Mouse (Mus musculus): Measurements from ENCODE around the gene Sbds.

The Sbds gene

GRCm38 (mm10) chr5:130256678-130257271 lies 1.4 kb upstream of the Sbds start:
- peak; percentile 97 for DNase-seq (ENCODE audit: low spot score)

- peak; percentile 24 for DNase-seq (ENCODE audit: low spot score)
Observed at GRCm38 (mm10) chr5:130255799-130256525, 632 bp upstream of the Sbds start.

- DNase-seq (ENCODE audit: low spot score): peak; percentile 54
Observed at GRCm38 (mm10) chr5:130254164-130255016, 940 bp downstream of the Sbds start.

GRCm38 (mm10) chr5:130247823-130248222 lies 7.5 kb downstream of the Sbds start:
- no peak for DNase-seq (ENCODE audit: low spot score)

- no peak for DNase-seq (ENCODE audit: low spot score)
Observed at GRCm38 (mm10) chr5:130241426-130241825, 13.9 kb downstream of the Sbds start.

- DNase-seq (ENCODE audit: low spot score): no peak
Observed at GRCm38 (mm10) chr5:130239856-130240255, 15.5 kb downstream of the Sbds start.

- DNase-seq (ENCODE audit: low spot score): no peak
Observed at GRCm38 (mm10) chr5:130239236-130239635, 16.1 kb downstream of the Sbds start.

GRCm38 (mm10) chr5:130236302-130236701 lies 19.0 kb downstream of the Sbds start:
- no peak for DNase-seq (ENCODE audit: low spot score)

- DNase-seq (ENCODE audit: low spot score): no peak
Observed at GRCm38 (mm10) chr5:130228120-130228519, 27.2 kb downstream of the Sbds start.

GRCm38 (mm10) chr5:130226790-130227189 lies 28.5 kb downstream of the Sbds start:
- DNase-seq (ENCODE audit: low spot score): no peak

GRCm38 (mm10) chr5:130222146-130223004 lies 33.0 kb downstream of the Sbds start:
- peak; percentile 91 for DNase-seq (ENCODE audit: low spot score)

GRCm38 (mm10) chr5:130221760-130222145 lies 33.6 kb downstream of the Sbds start:
- no peak for DNase-seq (ENCODE audit: low spot score)

GRCm38 (mm10) chr5:130221316-130221715 lies 34.0 kb downstream of the Sbds start:
- DNase-seq (ENCODE audit: low spot score): peak; percentile 2

- no peak for DNase-seq (ENCODE audit: low spot score)
Observed at GRCm38 (mm10) chr5:130218336-130218735, 37.0 kb downstream of the Sbds start.

GRCm38 (mm10) chr5:130217406-130217805 lies 37.9 kb downstream of the Sbds start:
- DNase-seq (ENCODE audit: low spot score): no peak

- DNase-seq (ENCODE audit: low spot score): no peak
Observed at GRCm38 (mm10) chr5:130216781-130217180, 38.5 kb downstream of the Sbds start, which contains the start of gene Tmem248. Gene Tmem248 (plus strand): TSS chr5:130217081.

- no peak for DNase-seq (ENCODE audit: low spot score)
Observed at GRCm38 (mm10) chr5:130212956-130213355, 42.4 kb downstream of the Sbds start.

GRCm38 (mm10) chr5:130207299-130207698 lies 48.0 kb downstream of the Sbds start:
- DNase-seq (ENCODE audit: low spot score): no peak

- DNase-seq (ENCODE audit: low spot score): no peak
Observed at GRCm38 (mm10) chr5:130205441-130206023, 49.8 kb downstream of the Sbds start.

GRCm38 (mm10) chr5:130204560-130204959 lies 50.8 kb downstream of the Sbds start:
- no peak for DNase-seq (ENCODE audit: low spot score)

- no peak for DNase-seq (ENCODE audit: low spot score)
Observed at GRCm38 (mm10) chr5:130203948-130204347, 51.4 kb downstream of the Sbds start.
